Mouse (Mus musculus) olfactory bulb, adult 2 months (tissue): ENCODE measurements around the gene Lmtk3. TPM values are rescaled to one million over a fixed set of nuclear protein-coding genes. Genes with fewer than 3 reads are reported as not detected.
A peak's percentile ranks its signal among the peaks of the same experiment; 100 is the strongest.

Source experiments
- H3K27ac ChIP-seq: fragments of 200-500 bp; 2 replicates; pipeline ENCODE4 v1.5.1; 2012; ENCODE audit warnings: low read depth, low read length; ENCODE audit not compliant: insufficient read depth
- H3K4me1 ChIP-seq: fragments of 200-500 bp; 2 replicates; pipeline ENCODE4 v1.6.1; 2012; ENCODE audit warnings: low read length; ENCODE audit not compliant: control insufficient read depth, insufficient read depth
- H3K4me3 ChIP-seq: fragments of 200-500 bp; 2 replicates; pipeline ENCODE4 v1.5.1; 2012; ENCODE audit warnings: mild to moderate bottlenecking, low read depth, low read length, moderate library complexity; ENCODE audit not compliant: insufficient read depth
- CTCF ChIP-seq: fragments of 200-500 bp; IDR thresholded peaks from 2 replicates; pipeline ENCODE4 v1.5.1; 2012; ENCODE audit warnings: low read depth, mild to moderate bottlenecking, low read length, moderate library complexity; ENCODE audit not compliant: insufficient read depth
- POLR2A ChIP-seq: fragments of 200-500 bp; IDR thresholded peaks from 2 replicates; pipeline ENCODE4 v1.6.1; 2012; ENCODE audit warnings: mild to moderate bottlenecking, low read depth, low read length, moderate library complexity; ENCODE audit not compliant: insufficient read depth
- WGBS: fragments of 180-500 bp; shearing (Covaris S2); methylation state at CpG from one replicate; pipeline ENCODE4 v1.1.7; 2018; 5-methylcytosine and 5-hydroxymethylcytosine counted together
- polyA plus RNA-seq: library from polyadenylated mRNA; stranded (reverse); fragments of >200 nt; gene quantifications from 2 replicates; pipeline ENCODE4 v1.2.4, GENCODE M21; 2012; ENCODE audit warnings: low replicate concordance; ENCODE audit not compliant: missing spikeins, insufficient read depth, insufficient read length

The Lmtk3 gene
- polyA plus RNA-seq, 1 experiment, result not detected

GRCm38 (mm10) chr7:45826631-45827030 lies 43.1 kb downstream of the Lmtk3 start:
- H3K4me3 ChIP-seq, result no peak overlapping the region
- no peak overlapping the region for H3K27ac ChIP-seq
- TF ChIP-seq POLR2A, result no peak
- TF ChIP-seq CTCF, result no peak
- H3K4me1 ChIP-seq, result peaks cover 9% of the 10 kb centered on the region
- 80% methylated on average over 7 of the region's 7 CpGs for WGBS

GRCm38 (mm10) chr7:45830427-45831127 lies 47.0 kb downstream of the Lmtk3 start, which contains the start of gene Grwd1:
Grwd1 (minus strand) TSS chr7:45830944.
- Histone ChIP-seq H3K4me3 (peak within 1 kb of the TSS; percentile 83), H3K27ac (peak within 1 kb of the TSS; percentile 99), H3K4me1 (peaks cover 18% of the 10 kb centered on the region)
- TF ChIP-seq POLR2A (no peak; the same call in 1 of the 2 replicates), CTCF (no peak)
- under 1% methylated on average over 35 of the region's 35 CpGs for WGBS

- Histone ChIP-seq H3K4me1 (peaks cover 18% of the 10 kb centered on the region), H3K27ac (peak overlapping the region; percentile 99; the same call in 1 of the 2 replicates), H3K4me3 (no peak overlapping the region)
- WGBS, result 19% methylated on average over 5 of the region's 5 CpGs
- no peak for TF ChIP-seq POLR2A
- TF ChIP-seq CTCF, result no peak
These were observed 47.6 kb downstream of the Lmtk3 start for GRCm38 (mm10) chr7:45831128-45831525.

GRCm38 (mm10) chr7:45832428-45832827 lies 48.9 kb downstream of the Lmtk3 start:
- H3K4me1 ChIP-seq, result peaks cover 18% of the 10 kb centered on the region
- peak overlapping the region; percentile 44 for H3K4me3 ChIP-seq
- H3K27ac ChIP-seq, result no peak overlapping the region
- TF ChIP-seq CTCF (no peak), POLR2A (no peak)
- 13% methylated on average over 30 of the region's 30 CpGs for WGBS

- Histone ChIP-seq H3K27ac (no peak overlapping the region), H3K4me1 (peaks cover 18% of the 10 kb centered on the region), H3K4me3 (peak overlapping the region; percentile 44)
- WGBS, result 9% methylated on average over 83 of the region's 86 CpGs
- TF ChIP-seq CTCF, result no peak
- TF ChIP-seq POLR2A, result no peak
These were observed 49.7 kb downstream of the Lmtk3 start for GRCm38 (mm10) chr7:45833148-45833790.

GRCm38 (mm10) chr7:45833924-45834323 lies 50.4 kb downstream of the Lmtk3 start:
- 24% methylated on average over 31 of the region's 31 CpGs for WGBS
- Histone ChIP-seq H3K4me1 (peaks cover 18% of the 10 kb centered on the region), H3K4me3 (peak overlapping the region; percentile 44; the same call in 1 of the 2 replicates), H3K27ac (no peak overlapping the region)
- TF ChIP-seq POLR2A, result no peak
- TF ChIP-seq CTCF, result no peak

- Histone ChIP-seq H3K4me1 (no peaks in the 10 kb centered on the region), H3K4me3 (no peak overlapping the region), H3K27ac (no peak overlapping the region)
- 92% methylated on average over 10 of the region's 10 CpGs for WGBS
- TF ChIP-seq POLR2A, result no peak
- no peak for TF ChIP-seq CTCF
These were observed 59.6 kb downstream of the Lmtk3 start for GRCm38 (mm10) chr7:45842950-45843744.

GRCm38 (mm10) chr7:45848447-45849027 lies 65.0 kb downstream of the Lmtk3 start:
- 13% methylated on average over 6 of the region's 6 CpGs for WGBS
- Histone ChIP-seq H3K4me1 (peaks cover 5% of the 10 kb centered on the region; the same call in 1 of the 2 replicates), H3K4me3 (no peak overlapping the region), H3K27ac (no peak overlapping the region)
- no peak for TF ChIP-seq CTCF
- TF ChIP-seq POLR2A, result no peak

- TF ChIP-seq CTCF (no peak), POLR2A (no peak)
- no peak overlapping the region for H3K27ac ChIP-seq
- WGBS, result 78% methylated on average over 3 of the region's 3 CpGs
- H3K4me1 ChIP-seq, result peaks cover 5% of the 10 kb centered on the region; the same call in 1 of the 2 replicates
- no peak overlapping the region for H3K4me3 ChIP-seq
These were observed 67.1 kb downstream of the Lmtk3 start for GRCm38 (mm10) chr7:45850661-45851060.
